Mouse (Mus musculus) neutrophil, adult 83 days (primary cell): ENCODE measurements around the gene Ggta1. TPM values are rescaled to one million over a fixed set of nuclear protein-coding genes. Genes with fewer than 3 reads are reported as not detected.

ENCODE experiments used
- total RNA-seq, 2 experiments: library from RNA; stranded (reverse); gene quantifications; one replicate each; pipeline ENCODE4 v1.2.4; 2023

The Ggta1 gene
- total RNA-seq, result 10 to 100 TPM; 36.0 to 42.3 TPM

GRCm38 (mm10) chr2:35462791-35463281 is at the start of gene Ggta1:
Gene Ggta1 (minus strand): TSS chr2:35463231.

GRCm38 (mm10) chr2:35397096-35397495 is 65.9 kb downstream of the Ggta1 start, which contains the start of gene 4930402F06Rik:
Gene 4930402F06Rik (minus strand): TSS chr2:35397175.

GRCm38 (mm10) chr2:35367629-35368028 is 95.4 kb downstream of the Ggta1 start, which contains the start of gene 4930568D16Rik:
Gene 4930568D16Rik (minus strand): TSS chr2:35367729.

Other genes starting within 250 kb of the Ggta1 start
- gene Gsn, start 206.9 kb downstream of the Ggta1 start, total RNA-seq, result 100 to 1,000 TPM; 210 to 215 TPM
- 100 to 1,000 TPM; 105 to 117 TPM for gene Stom, start 126.3 kb downstream of the Ggta1 start, total RNA-seq
- not detected for gene 4930568D16Rik, start 95.5 kb downstream of the Ggta1 start, total RNA-seq
- not detected for gene 4930402F06Rik, start 66.1 kb downstream of the Ggta1 start, total RNA-seq
- 10 to 100 TPM; 36.8 to 45.6 TPM for gene Dab2ip, start 95.0 kb upstream of the Ggta1 start, total RNA-seq